Mouse (Mus musculus) bone marrow, adult 2 months (tissue): ENCODE results near the gene Rrp9.

Experiments used
- CTCF ChIP-seq: fragments of 200-500 bp; IDR thresholded peaks from 2 replicates; pipeline ENCODE4 v1.5.1; 2011; ENCODE audit warnings: low read length, control low read depth; ENCODE audit not compliant: control insufficient read depth, insufficient read depth
- POLR2A ChIP-seq: fragments of 200-500 bp; IDR thresholded peaks from 2 replicates; pipeline ENCODE4 v1.6.1; 2011; ENCODE audit warnings: low read depth, mild to moderate bottlenecking, control low read depth, low read length, borderline replicate concordance; ENCODE audit not compliant: control insufficient read depth

DNA sequence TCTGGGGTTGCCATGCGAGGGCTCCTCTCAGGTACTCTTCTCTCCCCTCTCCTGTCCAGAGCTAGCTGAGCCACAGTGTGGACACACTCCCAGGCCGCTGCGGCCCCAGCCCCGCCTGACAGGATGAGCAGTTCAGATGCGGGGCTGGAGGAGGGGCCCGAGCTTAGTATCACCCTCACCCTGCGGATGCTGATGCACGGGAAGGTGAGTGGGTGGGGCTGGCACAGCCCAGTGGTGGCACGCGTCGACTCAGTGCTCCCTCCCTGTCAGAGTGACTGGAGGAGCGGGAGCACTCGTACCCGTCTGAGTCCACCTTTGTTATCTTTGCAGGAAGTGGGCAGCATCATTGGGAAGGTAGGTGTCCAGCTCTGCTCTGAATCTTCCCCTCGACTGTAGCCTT, 15.8 kb upstream of the Rrp9 start:
- TF ChIP-seq POLR2A (no peak), CTCF (no peak)
